Mouse (Mus musculus) left cerebral cortex, postnatal 25 days (tissue): ENCODE data around the gene Mrpl10. TPM values are rescaled to one million over a fixed set of nuclear protein-coding genes. Genes with fewer than 3 reads are reported as not detected.

ENCODE experiments used
- DNase-seq, 2 experiments: peaks; one replicate each; pipeline ENCODE4 v3.0.0; 2022; ENCODE audit warnings: low spot score in 2 of 2, mixed read lengths in 1 of 2
- intact Hi-C: fragments of 180-260 bp; cut with DNase I; formaldehyde crosslinking; loops from one replicate; pipeline ENCODE4 v1.15.1; 2025
- total RNA-seq, 2 experiments: library from RNA; stranded (reverse); gene quantifications; 2 replicates each; pipeline ENCODE4 v1.2.3; 2021

The Mrpl10 gene
- total RNA-seq, 2 experiments from 2014 or later: 67.9 to 68.8 TPM

GRCm38 (mm10) chr11:97024977-97025376 is 16.4 kb upstream of the Mrpl10 start:
- intact Hi-C loops: loop anchor here (5.0 kb wide), 1 partner anchor 108 kb away; the partner anchor contains the start of gene Cdk5rap3
- DNase-seq: no peak

DNA sequence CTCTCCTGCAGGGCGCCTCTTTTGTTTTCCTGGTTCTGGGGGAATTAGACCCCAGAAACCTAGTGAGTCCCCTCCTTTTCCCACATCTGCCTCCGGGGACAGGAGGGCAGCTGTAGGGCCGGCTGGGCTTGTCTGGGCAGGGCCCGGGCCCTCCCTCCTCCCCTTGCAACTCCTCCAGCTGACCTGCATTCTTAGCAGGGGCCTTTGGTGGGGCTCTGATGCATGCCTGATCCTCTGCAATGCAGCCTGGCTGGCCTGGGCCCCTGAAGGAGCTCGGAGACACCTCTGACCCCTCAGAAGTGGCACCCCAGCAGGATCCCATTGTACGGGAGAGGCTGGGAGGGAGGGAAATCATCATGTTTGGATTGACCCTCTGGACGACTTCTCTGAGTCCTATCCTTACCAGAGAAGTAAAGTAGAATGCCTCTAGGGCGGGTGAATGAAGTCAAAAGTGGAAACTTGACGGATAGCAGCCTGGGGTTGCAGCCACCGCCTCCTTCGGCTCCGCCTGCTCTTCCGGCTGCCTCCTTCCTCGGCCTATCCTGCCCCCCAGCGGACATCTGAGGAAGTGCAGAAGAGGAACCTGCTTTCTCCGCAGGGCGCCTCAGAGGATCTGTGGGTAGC is 15.5 kb upstream of the Mrpl10 start:
- intact Hi-C loops: loop anchor here (1.0 kb wide), 1 partner anchor 44 kb away; the partner anchor contains the start of gene Sp2
- peak; percentile 78 to 87 for DNase-seq

- intact Hi-C loops: no loop called here
- DNase-seq: peak; percentile 70 to 80
Measured at GRCm38 (mm10) chr11:97029686-97030417, 11.5 kb upstream of the Mrpl10 start, which contains the start of gene Scrn2. Gene Scrn2, plus strand, starts transcription at chr11:97029938.

- no peak for DNase-seq
- intact Hi-C loops: no loop called here
Measured at GRCm38 (mm10) chr11:97030426-97030825, 10.9 kb upstream of the Mrpl10 start.

GRCm38 (mm10) chr11:97031977-97032376 is 9.4 kb upstream of the Mrpl10 start:
- intact Hi-C loops: no loop called here
- no peak for DNase-seq

DNA sequence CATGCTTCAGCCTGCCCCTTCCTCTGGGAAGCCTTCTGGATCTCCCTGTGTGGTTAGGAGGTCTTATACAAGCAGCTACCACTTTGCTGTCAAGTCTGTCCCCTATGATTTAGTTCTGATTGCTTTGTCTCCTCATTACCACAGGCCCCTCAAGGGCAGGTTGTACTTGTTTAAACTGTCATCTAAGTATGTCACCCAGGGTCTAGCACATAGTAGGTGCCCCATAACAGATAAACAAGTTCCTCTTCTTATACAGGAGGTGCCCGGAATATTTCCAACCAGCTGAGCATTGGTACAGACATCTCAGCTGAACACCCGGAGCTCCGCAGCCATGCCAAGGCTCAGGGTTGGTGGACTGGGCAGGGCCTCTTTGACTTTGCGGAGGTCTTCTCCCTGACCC is 8.9 kb upstream of the Mrpl10 start:
- no peak for DNase-seq
- intact Hi-C loops: no loop called here

GRCm38 (mm10) chr11:97033781-97034180 is 7.6 kb upstream of the Mrpl10 start:
- intact Hi-C loops: no loop called here
- DNase-seq: no peak

- DNase-seq: peak; percentile 50 to 89
- intact Hi-C loops: no loop called here
Measured at GRCm38 (mm10) chr11:97036141-97036540, 5.2 kb upstream of the Mrpl10 start.

DNA sequence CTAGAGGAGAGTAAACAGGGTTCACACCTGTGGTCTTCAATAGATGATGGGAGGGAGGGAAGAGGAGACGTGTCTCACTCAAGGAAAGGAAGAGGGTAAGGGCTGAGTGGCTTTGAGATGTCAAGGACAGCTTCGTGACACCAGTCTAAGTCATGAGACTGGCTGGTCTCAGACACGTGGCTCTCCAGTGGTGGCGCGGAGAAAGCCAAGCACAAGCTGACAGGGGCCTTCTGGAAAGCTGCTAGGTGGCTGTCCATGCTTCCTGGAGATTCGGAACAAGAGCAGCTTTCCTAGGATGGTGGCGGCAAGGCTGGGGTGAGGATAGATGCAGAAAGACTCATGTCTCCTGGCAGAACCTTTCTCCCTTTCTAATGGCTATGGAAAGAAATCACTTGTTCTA is 2.5 kb upstream of the Mrpl10 start:
- intact Hi-C loops: no loop called here
- DNase-seq: no peak

- intact Hi-C loops: no loop called here
- DNase-seq: no peak
Measured at GRCm38 (mm10) chr11:97040301-97041021, 899 bp upstream of the Mrpl10 start.

GRCm38 (mm10) chr11:97044902-97045301 is 3.5 kb downstream of the Mrpl10 start:
- intact Hi-C loops: no loop called here
- peak in 1 of 2 experiments; percentile 67 for DNase-seq

DNA sequence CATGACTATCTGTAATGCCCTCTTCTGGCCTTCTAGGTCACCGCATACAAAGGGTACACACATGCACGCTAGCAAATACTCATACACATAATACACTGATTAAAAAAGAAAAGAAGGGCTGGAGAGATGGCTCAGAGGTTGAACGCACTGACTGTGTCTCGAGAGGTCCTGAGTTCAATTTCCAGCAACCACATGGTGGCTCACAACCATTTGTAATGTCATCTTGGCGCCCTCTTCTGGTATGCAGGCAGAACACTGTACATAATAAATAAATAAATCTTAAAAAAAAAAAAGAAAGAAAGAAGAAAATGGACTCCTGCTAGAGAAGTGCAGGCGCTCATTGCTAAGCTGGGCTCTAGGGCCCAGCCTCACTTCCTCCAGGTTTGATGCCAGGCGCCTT is 4.5 kb downstream of the Mrpl10 start:
- intact Hi-C loops: no loop called here
- DNase-seq: no peak

DNA sequence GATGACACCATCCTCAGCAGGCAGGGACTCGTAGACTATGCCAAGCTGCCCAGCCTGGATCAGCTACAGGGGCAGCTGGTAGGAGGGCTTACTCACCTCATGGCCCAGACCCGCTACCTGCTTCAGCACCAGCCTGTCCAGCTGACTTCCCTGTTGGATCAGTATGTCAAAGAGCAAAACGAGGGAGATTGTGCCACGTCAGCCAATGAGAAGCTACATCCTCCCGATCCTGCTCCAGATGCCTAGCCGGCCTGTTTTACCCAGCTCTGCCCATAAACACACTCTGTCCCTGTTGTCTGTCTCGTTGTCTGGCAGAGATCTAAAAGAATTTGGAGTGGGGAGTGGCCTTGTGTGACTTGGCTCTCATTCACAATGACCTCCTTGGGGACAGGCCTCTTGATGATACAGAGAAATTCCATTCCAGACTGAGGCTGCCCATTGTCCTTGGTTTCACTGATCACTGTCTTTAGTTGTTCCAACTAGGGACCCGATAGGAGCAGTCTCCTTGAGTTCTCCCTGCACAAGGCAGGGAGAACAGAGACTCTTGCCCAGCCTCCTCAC is 6.8 kb downstream of the Mrpl10 start:
- DNase-seq: no peak
- intact Hi-C loops: no loop called here

DNA sequence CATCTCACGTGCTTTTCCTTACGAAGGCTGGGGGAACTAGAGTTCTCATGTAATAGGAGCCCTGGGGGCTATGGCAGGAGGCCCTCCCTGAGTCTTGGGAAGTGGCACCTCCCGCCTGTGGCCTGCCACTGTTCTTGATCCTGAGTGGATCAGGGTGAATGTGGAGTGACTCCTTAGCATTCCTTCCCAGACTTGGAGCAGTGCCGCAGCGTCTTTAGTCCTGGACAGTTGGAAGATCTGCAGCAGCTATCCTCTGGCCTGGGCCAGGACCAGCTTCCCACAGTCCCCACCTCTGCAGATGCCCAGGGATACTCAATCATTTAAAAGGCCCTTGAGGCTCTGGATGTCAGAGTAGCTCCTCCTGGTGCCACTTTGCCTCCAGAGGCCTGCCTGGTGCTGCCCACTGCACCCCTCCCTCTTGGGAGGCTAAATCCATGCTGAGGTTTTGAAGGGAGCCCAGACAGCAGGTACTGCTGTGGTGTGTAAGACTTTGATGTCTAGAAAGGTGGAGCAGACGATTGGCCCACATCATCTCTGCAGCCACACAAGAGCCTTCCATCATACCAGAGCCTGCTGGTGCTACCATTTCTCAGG is 8.2 kb downstream of the Mrpl10 start:
- DNase-seq: no peak
- intact Hi-C loops: no loop called here

- intact Hi-C loops: no loop called here
- DNase-seq: peak; percentile 67 to 82
Measured at GRCm38 (mm10) chr11:97050216-97050943, 9.0 kb downstream of the Mrpl10 start, which contains the start of gene Osbpl7. Gene Osbpl7, plus strand, starts transcription at chr11:97050628.

- intact Hi-C loops: no loop called here
- DNase-seq: no peak
Measured at GRCm38 (mm10) chr11:97050944-97051586, 9.7 kb downstream of the Mrpl10 start.

- DNase-seq: no peak
- intact Hi-C loops: no loop called here
Measured at GRCm38 (mm10) chr11:97052219-97052646, 10.9 kb downstream of the Mrpl10 start.

GRCm38 (mm10) chr11:97063274-97063920 is 22.0 kb downstream of the Mrpl10 start:
- peak in 1 of 2 experiments; percentile 32 for DNase-seq
- intact Hi-C loops: no loop called here
